Mouse (Mus musculus) erythroblast, embryonic 14.5 days (primary cell): ENCODE measurements around the gene Tmem132c.

ENCODE experiments used
- GATA1 ChIP-seq: IDR thresholded peaks from 2 replicates; pipeline ENCODE4 v1.6.1; 2012; ENCODE audit warnings: low read length, inconsistent platforms, mixed read lengths
- TAL1 ChIP-seq: IDR thresholded peaks from 3 replicates; pipeline ENCODE4 v1.6.1; 2012; ENCODE audit warnings: low read length, inconsistent platforms, mixed read lengths

DNA sequence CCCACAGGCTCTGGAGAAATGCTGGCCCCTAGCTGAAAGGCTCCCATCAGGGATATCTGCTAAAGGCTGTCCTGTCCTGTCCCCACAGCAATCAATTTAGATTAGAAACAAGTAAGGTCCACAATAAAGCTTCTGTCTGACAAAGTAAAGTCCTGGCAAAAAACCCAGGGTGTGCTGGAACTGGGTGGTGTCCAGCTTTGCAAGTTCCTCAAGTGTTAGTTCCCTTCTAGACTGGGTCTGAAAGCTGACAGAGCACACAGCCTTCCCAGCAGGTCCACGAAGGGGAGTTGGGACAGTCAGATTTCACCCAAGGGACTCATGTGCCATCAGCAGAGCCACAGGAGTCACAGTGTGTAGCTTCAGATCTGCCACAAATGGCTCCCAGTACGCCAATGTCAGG lies 365.9 kb downstream of the Tmem132c start:
- TF ChIP-seq GATA1 (no peak), TAL1 (no peak)
